Mouse (Mus musculus): ENCODE data around the gene Il17rd.

GRCm38 (mm10) chr14:27042280-27042983 lies 3.7 kb downstream of the Il17rd start:
- no peak for TF ChIP-seq CTCF (IDR thresholded peaks at IDR 0.05; ENCODE audit: control insufficient read depth, insufficient read depth, low read length)
- TF ChIP-seq POLR2A (IDR thresholded peaks at IDR 0.05; ENCODE audit: borderline replicate concordance, control insufficient read depth, low read depth, low read length): no peak

Data from bone marrow, adult 2 months (tissue).